Mouse (Mus musculus): ENCODE data around the gene Spock1.

The Spock1 gene

GRCm38 (mm10) chr13:57806301-57806700, 101.8 kb downstream of the Spock1 start:
- Histone ChIP-seq H3K36me3 (ENCODE audit: control insufficient read depth, insufficient read depth, low read length, poor library complexity, severe bottlenecking) (no peaks in the 10 kb centered on the region), H3K27me3 (ENCODE audit: control insufficient read depth, insufficient read depth, low read length, poor library complexity, severe bottlenecking) (no peaks in the 10 kb centered on the region)
- DNase-seq (ENCODE audit: low read depth, low spot score): no peak

GRCm38 (mm10) chr13:57798633-57799032, 109.5 kb downstream of the Spock1 start:
- no peak for DNase-seq (ENCODE audit: low read depth, low spot score)
- H3K27me3 ChIP-seq (ENCODE audit: control insufficient read depth, insufficient read depth, low read length, poor library complexity, severe bottlenecking): no peaks in the 10 kb centered on the region
- no peaks in the 10 kb centered on the region for H3K36me3 ChIP-seq (ENCODE audit: control insufficient read depth, insufficient read depth, low read length, poor library complexity, severe bottlenecking)

- no peaks in the 10 kb centered on the region for H3K36me3 ChIP-seq (ENCODE audit: control insufficient read depth, insufficient read depth, low read length, poor library complexity, severe bottlenecking)
- H3K27me3 ChIP-seq (ENCODE audit: control insufficient read depth, insufficient read depth, low read length, poor library complexity, severe bottlenecking): no peaks in the 10 kb centered on the region
- DNase-seq (ENCODE audit: low read depth, low spot score): no peak
Observed at GRCm38 (mm10) chr13:57796951-57797692, 111.0 kb downstream of the Spock1 start.

GRCm38 (mm10) chr13:57793643-57794240, 114.4 kb downstream of the Spock1 start:
- no peak for DNase-seq (ENCODE audit: low read depth, low spot score)
- no peaks in the 10 kb centered on the region for H3K36me3 ChIP-seq (ENCODE audit: control insufficient read depth, insufficient read depth, low read length, poor library complexity, severe bottlenecking)
- no peaks in the 10 kb centered on the region for H3K27me3 ChIP-seq (ENCODE audit: control insufficient read depth, insufficient read depth, low read length, poor library complexity, severe bottlenecking)

- H3K36me3 ChIP-seq (ENCODE audit: control insufficient read depth, insufficient read depth, low read length, poor library complexity, severe bottlenecking): no peaks in the 10 kb centered on the region
- no peak for DNase-seq (ENCODE audit: low read depth, low spot score)
- no peaks in the 10 kb centered on the region for H3K27me3 ChIP-seq (ENCODE audit: control insufficient read depth, insufficient read depth, low read length, poor library complexity, severe bottlenecking)
Observed at GRCm38 (mm10) chr13:57789796-57790195, 118.3 kb downstream of the Spock1 start.

GRCm38 (mm10) chr13:57788299-57788698, 119.8 kb downstream of the Spock1 start:
- DNase-seq (ENCODE audit: low read depth, low spot score): no peak
- Histone ChIP-seq H3K36me3 (ENCODE audit: control insufficient read depth, insufficient read depth, low read length, poor library complexity, severe bottlenecking) (no peaks in the 10 kb centered on the region), H3K27me3 (ENCODE audit: control insufficient read depth, insufficient read depth, low read length, poor library complexity, severe bottlenecking) (no peaks in the 10 kb centered on the region)

GRCm38 (mm10) chr13:57786278-57786677, 121.9 kb downstream of the Spock1 start:
- Histone ChIP-seq H3K27me3 (ENCODE audit: control insufficient read depth, insufficient read depth, low read length, poor library complexity, severe bottlenecking) (no peaks in the 10 kb centered on the region), H3K36me3 (ENCODE audit: control insufficient read depth, insufficient read depth, low read length, poor library complexity, severe bottlenecking) (no peaks in the 10 kb centered on the region)
- no peak for DNase-seq (ENCODE audit: low read depth, low spot score)

GRCm38 (mm10) chr13:57782975-57783374, 125.2 kb downstream of the Spock1 start:
- no peaks in the 10 kb centered on the region for H3K36me3 ChIP-seq (ENCODE audit: control insufficient read depth, insufficient read depth, low read length, poor library complexity, severe bottlenecking)
- H3K27me3 ChIP-seq (ENCODE audit: control insufficient read depth, insufficient read depth, low read length, poor library complexity, severe bottlenecking): no peaks in the 10 kb centered on the region
- DNase-seq (ENCODE audit: low read depth, low spot score): no peak

GRCm38 (mm10) chr13:57782107-57782561, 126.0 kb downstream of the Spock1 start:
- no peak for DNase-seq (ENCODE audit: low read depth, low spot score)
- H3K27me3 ChIP-seq (ENCODE audit: control insufficient read depth, insufficient read depth, low read length, poor library complexity, severe bottlenecking): no peaks in the 10 kb centered on the region
- no peaks in the 10 kb centered on the region for H3K36me3 ChIP-seq (ENCODE audit: control insufficient read depth, insufficient read depth, low read length, poor library complexity, severe bottlenecking)

- Histone ChIP-seq H3K27me3 (ENCODE audit: control insufficient read depth, insufficient read depth, low read length, poor library complexity, severe bottlenecking) (no peaks in the 10 kb centered on the region), H3K36me3 (ENCODE audit: control insufficient read depth, insufficient read depth, low read length, poor library complexity, severe bottlenecking) (no peaks in the 10 kb centered on the region)
- no peak for DNase-seq (ENCODE audit: low read depth, low spot score)
Observed at GRCm38 (mm10) chr13:57779146-57779545, 129.0 kb downstream of the Spock1 start.

- Histone ChIP-seq H3K36me3 (ENCODE audit: control insufficient read depth, insufficient read depth, low read length, poor library complexity, severe bottlenecking) (no peaks in the 10 kb centered on the region), H3K27me3 (ENCODE audit: control insufficient read depth, insufficient read depth, low read length, poor library complexity, severe bottlenecking) (no peaks in the 10 kb centered on the region)
- DNase-seq (ENCODE audit: low read depth, low spot score): no peak
Observed at GRCm38 (mm10) chr13:57778524-57778923, 129.6 kb downstream of the Spock1 start.

- no peak for DNase-seq (ENCODE audit: low read depth, low spot score)
- Histone ChIP-seq H3K36me3 (ENCODE audit: control insufficient read depth, insufficient read depth, low read length, poor library complexity, severe bottlenecking) (no peaks in the 10 kb centered on the region), H3K27me3 (ENCODE audit: control insufficient read depth, insufficient read depth, low read length, poor library complexity, severe bottlenecking) (no peaks in the 10 kb centered on the region)
Observed at GRCm38 (mm10) chr13:57771998-57772397, 136.1 kb downstream of the Spock1 start.

- no peaks in the 10 kb centered on the region for H3K36me3 ChIP-seq (ENCODE audit: control insufficient read depth, insufficient read depth, low read length, poor library complexity, severe bottlenecking)
- DNase-seq (ENCODE audit: low read depth, low spot score): no peak
- no peaks in the 10 kb centered on the region for H3K27me3 ChIP-seq (ENCODE audit: control insufficient read depth, insufficient read depth, low read length, poor library complexity, severe bottlenecking)
Observed at GRCm38 (mm10) chr13:57766721-57767120, 141.4 kb downstream of the Spock1 start.

- DNase-seq (ENCODE audit: low read depth, low spot score): no peak
- no peaks in the 10 kb centered on the region for H3K27me3 ChIP-seq (ENCODE audit: control insufficient read depth, insufficient read depth, low read length, poor library complexity, severe bottlenecking)
- no peaks in the 10 kb centered on the region for H3K36me3 ChIP-seq (ENCODE audit: control insufficient read depth, insufficient read depth, low read length, poor library complexity, severe bottlenecking)
Observed at GRCm38 (mm10) chr13:57761122-57761521, 147.0 kb downstream of the Spock1 start.

- DNase-seq (ENCODE audit: low read depth, low spot score): no peak
- no peaks in the 10 kb centered on the region for H3K27me3 ChIP-seq (ENCODE audit: control insufficient read depth, insufficient read depth, low read length, poor library complexity, severe bottlenecking)
- no peaks in the 10 kb centered on the region for H3K36me3 ChIP-seq (ENCODE audit: control insufficient read depth, insufficient read depth, low read length, poor library complexity, severe bottlenecking)
Observed at GRCm38 (mm10) chr13:57760618-57761017, 147.5 kb downstream of the Spock1 start.

Data from splenic B cell, adult 2 months (primary cell).